Mouse (Mus musculus) intestine, embryonic 16.5 days (tissue): ENCODE data around the gene Dync1li2. TPM values are rescaled to one million over a fixed set of nuclear protein-coding genes. Genes with fewer than 3 reads are reported as not detected.

Experiments used
- polyA plus RNA-seq: library from polyadenylated mRNA; unstranded; fragments of >200 nt; fragmentation: Nextera tagmentation; extraction: Ambion mirVana; gene quantifications from 2 replicates; pipeline ENCODE4 v1.2.1, GENCODE M21; 2015

The Dync1li2 gene
- polyA plus RNA-seq, 1 experiment from 2014 or later, result 38.7 TPM

Other genes starting within 250 kb of the Dync1li2 start
- gene Tk2, start 194.5 kb downstream of the Dync1li2 start, polyA plus RNA-seq, result 13.4 and 14.0 TPM in 2 replicates
- gene Cklf, start 192.2 kb downstream of the Dync1li2 start, polyA plus RNA-seq, result 27.6 and 30.6 TPM in 2 replicates
- gene Cmtm2a, start 149.9 kb downstream of the Dync1li2 start, polyA plus RNA-seq, result not detected in 2 replicates
- gene Gm45711, start 133.0 kb downstream of the Dync1li2 start, polyA plus RNA-seq, result not detected in 2 replicates
- gene Cmtm1, start 132.9 kb downstream of the Dync1li2 start, polyA plus RNA-seq, result not detected in 2 replicates
- gene Gm11020, start 121.5 kb downstream of the Dync1li2 start, polyA plus RNA-seq, result not detected in 2 replicates
- gene Cmtm2b, start 120.8 kb downstream of the Dync1li2 start, polyA plus RNA-seq, result not detected in 2 replicates
- gene Cmtm3, start 103.6 kb downstream of the Dync1li2 start, polyA plus RNA-seq, result 98.2 and 105 TPM in 2 replicates
- gene Cmtm4, start 47.2 kb downstream of the Dync1li2 start, polyA plus RNA-seq, result 4.2 and 5.1 TPM in 2 replicates
- 0.07 and 0.21 TPM in 2 replicates for gene Terb1, start 66.9 kb upstream of the Dync1li2 start, polyA plus RNA-seq
- gene Nae1, start 91.6 kb upstream of the Dync1li2 start, polyA plus RNA-seq, result 61.2 and 71.3 TPM in 2 replicates
- gene Car7, start 91.6 kb upstream of the Dync1li2 start, polyA plus RNA-seq, result 1.2 and 1.4 TPM in 2 replicates
- 18.2 and 18.4 TPM in 2 replicates for gene Pdp2, start 148.4 kb upstream of the Dync1li2 start, polyA plus RNA-seq
- gene Cdh16, start 181.3 kb upstream of the Dync1li2 start, polyA plus RNA-seq, result 0.31 and 0.36 TPM in 2 replicates
- gene Rrad, start 188.3 kb upstream of the Dync1li2 start, polyA plus RNA-seq, result 4.6 and 5.2 TPM in 2 replicates
- 93.6 and 94.9 TPM in 2 replicates for gene Ciao2b, start 198.9 kb upstream of the Dync1li2 start, polyA plus RNA-seq